Mouse (Mus musculus): ENCODE measurements around the gene Dna2.

- TF ChIP-seq CTCF (IDR thresholded peaks at IDR 0.05; ENCODE audit: low read depth, low read length) (no peak), POLR2A (IDR thresholded peaks at IDR 0.05; ENCODE audit: insufficient read depth, low read length) (no peak)
Measured at GRCm38 (mm10) chr10:62984072-62984471, 37.2 kb downstream of the Dna2 start.
